Mouse (Mus musculus) retina, postnatal 1 day (tissue): ENCODE measurements at regions not wholly inside any gene's neighbourhood (a gene's known extent, or its start where the extent isn't known, plus 50 kb on each side); places are given as distances from the start of the nearest gene placed in this dataset.

Experiments
- DNase-seq: peaks from one replicate; pipeline ENCODE4 v3.0.0-alpha.2; 2012

- DNase-seq: no peak
Measured at GRCm38 (mm10) chr6:10354135-10354534, 1405.9 kb downstream of the Nxph1 start.

GRCm38 (mm10) chr6:10365138-10365537 is 1416.9 kb downstream of the Nxph1 start:
- no peak for DNase-seq

GRCm38 (mm10) chr6:10374468-10374867 is 1426.2 kb downstream of the Nxph1 start:
- no peak for DNase-seq

- no peak for DNase-seq
Measured at GRCm38 (mm10) chr6:10424636-10425035, 1476.4 kb downstream of the Nxph1 start.

- DNase-seq: no peak
Measured at GRCm38 (mm10) chr6:10425506-10425905, 1477.3 kb downstream of the Nxph1 start.

- DNase-seq: no peak
Measured at GRCm38 (mm10) chr6:10443206-10443605, 1464.1 kb downstream of the Ndufa4 start.

- DNase-seq: no peak
Measured at GRCm38 (mm10) chr6:10456044-10456443, 1451.3 kb downstream of the Ndufa4 start.

GRCm38 (mm10) chr6:10468967-10469366 is 1438.3 kb downstream of the Ndufa4 start:
- DNase-seq: peak; percentile 4
